Mouse (Mus musculus) MEL (cell line): ENCODE data around the gene Pak1ip1.

ENCODE experiments used
- CTCF ChIP-seq, 3 experiments: IDR thresholded peaks in 2 of 3; conservative IDR thresholded peaks in 1 of 3; 2 replicates each; pipeline ENCODE4 v1.5.1; 2011 to 2012; ENCODE audit warnings: low read length in 3 of 3, low read depth in 2 of 3, mild to moderate bottlenecking in 2 of 3, improper control_type of control experiment in 1 of 3, inconsistent platforms in 1 of 3, mixed read lengths in 1 of 3, moderate library complexity in 1 of 3; ENCODE audit not compliant: control insufficient read depth in 1 of 3, insufficient read depth in 1 of 3, poor library complexity in 1 of 3, severe bottlenecking in 1 of 3
- ELF1 ChIP-seq: IDR thresholded peaks from 2 replicates; pipeline ENCODE4 v1.6.1; 2014; ENCODE audit warnings: low read depth, mild to moderate bottlenecking, inconsistent platforms, low read length, improper control_type of control experiment, moderate library complexity
- MAFK ChIP-seq: IDR thresholded peaks from 2 replicates; pipeline ENCODE4 v1.6.1; 2011; ENCODE audit warnings: low read depth, mild to moderate bottlenecking, low read length, improper control_type of control experiment, borderline replicate concordance
- MAX ChIP-seq: IDR thresholded peaks from 2 replicates; pipeline ENCODE4 v1.6.1; 2011; ENCODE audit warnings: low read length, improper control_type of control experiment
- POLR2A ChIP-seq, 2 experiments: IDR thresholded peaks; 2 replicates each; pipeline ENCODE4 v1.6.1; 2011 to 2012; ENCODE audit warnings: low read length in 2 of 2, mild to moderate bottlenecking in 2 of 2, control low read depth in 1 of 2, improper control_type of control experiment in 1 of 2, low read depth in 1 of 2, moderate library complexity in 1 of 2; ENCODE audit not compliant: control insufficient read depth in 1 of 2, insufficient read depth in 1 of 2, poor library complexity in 1 of 2
- UBTF ChIP-seq: IDR thresholded peaks from 2 replicates; pipeline ENCODE4 v1.6.1; 2012; ENCODE audit warnings: low read depth, mild to moderate bottlenecking, inconsistent platforms, low read length, improper control_type of control experiment, moderate library complexity, borderline replicate concordance; ENCODE audit not compliant: insufficient read depth
- ZMIZ1 ChIP-seq: IDR thresholded peaks from 2 replicates; pipeline ENCODE4 v1.6.1; 2012; ENCODE audit warnings: low read depth, mild to moderate bottlenecking, inconsistent platforms, low read length, improper control_type of control experiment, moderate library complexity

DNA sequence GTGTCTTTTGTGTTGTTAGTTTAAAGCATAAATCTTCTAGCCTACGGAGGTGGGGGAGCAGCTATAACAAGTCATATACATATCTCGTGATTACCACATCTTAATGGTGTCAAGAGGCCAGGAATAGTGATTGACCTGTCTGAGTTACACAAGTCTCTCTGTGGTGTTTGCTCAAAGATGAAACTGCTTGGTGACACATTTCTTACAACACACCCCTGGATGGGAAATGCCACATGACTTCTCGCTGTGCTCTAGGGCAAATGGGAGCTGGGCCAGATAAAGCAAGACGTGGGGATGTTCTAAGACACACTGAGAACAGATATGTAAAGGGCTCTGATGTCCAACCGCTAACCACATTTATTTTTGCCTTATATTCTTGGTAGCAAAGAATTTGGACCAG lies 29.6 kb upstream of the Pak1ip1 start:
- TF ChIP-seq MAFK (no peak), UBTF (no peak), CTCF (IDR thresholded peaks at IDR 0.05 in 2 of 3, conservative IDR thresholded peaks at IDR 0.05 in 1 of 3; ENCODE audit: control insufficient read depth in 1 of 3, insufficient read depth in 1 of 3, low read depth in 2 of 3, low read length in 3 of 3, poor library complexity in 1 of 3, severe bottlenecking in 1 of 3) (no peak), POLR2A (IDR thresholded peaks at IDR 0.05; ENCODE audit: control insufficient read depth in 1 of 2, insufficient read depth in 1 of 2, low read depth in 1 of 2, low read length in 2 of 2, poor library complexity in 1 of 2) (no peak), MAX (no peak), ELF1 (no peak), ZMIZ1 (no peak)
